Mouse (Mus musculus): ENCODE results near the gene Fndc7. TPM values are rescaled to one million over a fixed set of nuclear protein-coding genes. Genes with fewer than 3 reads are reported as not detected.

Gene Fndc7
- polyA plus RNA-seq, 1 experiment from 2014 or later, result 0.05 TPM

- Histone ChIP-seq H3K27ac (ENCODE audit: low read depth, low read length) (no peak overlapping the region), H3K4me3 (ENCODE audit: low read depth, low read length) (no peak overlapping the region), H3K27me3 (replicated peaks; ENCODE audit: control insufficient read depth, insufficient read depth, low read length) (no peaks in the 10 kb centered on the region), H3K4me2 (replicated peaks; ENCODE audit: low read depth) (no peak overlapping the region), H3K36me3 (ENCODE audit: control insufficient read depth, insufficient read depth) (no peaks in the 10 kb centered on the region), H3K4me1 (replicated peaks; ENCODE audit: control insufficient read depth, insufficient read depth, low read length) (0 out of 2 replicates have a peak, but pooled peaks cover 3% of the 10 kb centered on the region), H3K9ac (ENCODE audit: low read depth, low read length) (no peak overlapping the region), H3K9me3 (ENCODE audit: control insufficient read depth) (no peaks in the 10 kb centered on the region)
- no peak for ATAC-seq
- TF ChIP-seq CTCF (IDR thresholded peaks at IDR 0.05; ENCODE audit: low read depth), result no peak
- 75% methylated on average over 1 of the region's 1 CpGs for WGBS
Observed at GRCm38 (mm10) chr3:108921822-108922221, 32.0 kb upstream of the Fndc7 start.

- Histone ChIP-seq H3K4me3 (ENCODE audit: low read depth, low read length) (no peak overlapping the region), H3K4me1 (replicated peaks; ENCODE audit: control insufficient read depth, insufficient read depth, low read length) (no peaks in the 10 kb centered on the region), H3K9ac (ENCODE audit: low read depth, low read length) (no peak overlapping the region), H3K36me3 (ENCODE audit: control insufficient read depth, insufficient read depth) (no peaks in the 10 kb centered on the region), H3K4me2 (replicated peaks; ENCODE audit: low read depth) (no peak overlapping the region), H3K9me3 (ENCODE audit: control insufficient read depth) (no peaks in the 10 kb centered on the region), H3K27me3 (replicated peaks; ENCODE audit: control insufficient read depth, insufficient read depth, low read length) (no peaks in the 10 kb centered on the region), H3K27ac (ENCODE audit: low read depth, low read length) (peak overlapping the region; percentile 60; the same call in 1 of the 2 replicates)
- ATAC-seq, result peak; percentile 78
- WGBS, result 53% methylated on average over 3 of the region's 3 CpGs
- TF ChIP-seq CTCF (IDR thresholded peaks at IDR 0.05; ENCODE audit: low read depth), result no peak
Observed at GRCm38 (mm10) chr3:108920442-108921070, 30.7 kb upstream of the Fndc7 start.

GRCm38 (mm10) chr3:108918852-108919251 is 29.0 kb upstream of the Fndc7 start:
- no peaks in the 10 kb centered on the region for H3K9me3 ChIP-seq (ENCODE audit: control insufficient read depth)
- no peak overlapping the region for H3K9ac ChIP-seq (ENCODE audit: low read depth, low read length)
- no peak overlapping the region for H3K4me2 ChIP-seq (replicated peaks; ENCODE audit: low read depth)
- no peak overlapping the region for H3K27ac ChIP-seq (ENCODE audit: low read depth, low read length)
- peak; percentile 63 for TF ChIP-seq CTCF (IDR thresholded peaks at IDR 0.05; ENCODE audit: low read depth)
- 30% methylated on average over 1 of the region's 1 CpGs for WGBS
- no peaks in the 10 kb centered on the region for H3K36me3 ChIP-seq (ENCODE audit: control insufficient read depth, insufficient read depth)
- no peaks in the 10 kb centered on the region for H3K4me1 ChIP-seq (replicated peaks; ENCODE audit: control insufficient read depth, insufficient read depth, low read length)
- no peak for ATAC-seq
- no peak overlapping the region for H3K4me3 ChIP-seq (ENCODE audit: low read depth, low read length)
- H3K27me3 ChIP-seq (replicated peaks; ENCODE audit: control insufficient read depth, insufficient read depth, low read length), result no peaks in the 10 kb centered on the region

GRCm38 (mm10) chr3:108917986-108918385 is 28.2 kb upstream of the Fndc7 start:
- no peak overlapping the region for H3K27ac ChIP-seq (ENCODE audit: low read depth, low read length)
- WGBS, result 55% methylated on average over 3 of the region's 3 CpGs
- H3K9me3 ChIP-seq (ENCODE audit: control insufficient read depth), result no peaks in the 10 kb centered on the region

GRCm38 (mm10) chr3:108916857-108917256 is 27.0 kb upstream of the Fndc7 start:
- no peak overlapping the region for H3K27ac ChIP-seq (ENCODE audit: low read depth, low read length)

More at GRCm38 (mm10) chr3:108917986-108918385, 28.2 kb upstream of the Fndc7 start:
- Histone ChIP-seq H3K4me1 (replicated peaks; ENCODE audit: control insufficient read depth, insufficient read depth, low read length) (no peaks in the 10 kb centered on the region), H3K4me3 (ENCODE audit: low read depth, low read length) (no peak overlapping the region), H3K4me2 (replicated peaks; ENCODE audit: low read depth) (no peak overlapping the region), H3K27me3 (replicated peaks; ENCODE audit: control insufficient read depth, insufficient read depth, low read length) (no peaks in the 10 kb centered on the region), H3K36me3 (ENCODE audit: control insufficient read depth, insufficient read depth) (no peaks in the 10 kb centered on the region), H3K9ac (ENCODE audit: low read depth, low read length) (no peak overlapping the region)
- no peak for ATAC-seq
- TF ChIP-seq CTCF (IDR thresholded peaks at IDR 0.05; ENCODE audit: low read depth), result no peak

GRCm38 (mm10) chr3:108915999-108916398 is 26.2 kb upstream of the Fndc7 start:
- Histone ChIP-seq H3K9ac (ENCODE audit: low read depth, low read length) (no peak overlapping the region), H3K4me3 (ENCODE audit: low read depth, low read length) (no peak overlapping the region), H3K4me1 (replicated peaks; ENCODE audit: control insufficient read depth, insufficient read depth, low read length) (no peaks in the 10 kb centered on the region), H3K9me3 (ENCODE audit: control insufficient read depth) (no peaks in the 10 kb centered on the region), H3K36me3 (ENCODE audit: control insufficient read depth, insufficient read depth) (no peaks in the 10 kb centered on the region), H3K27me3 (replicated peaks; ENCODE audit: control insufficient read depth, insufficient read depth, low read length) (no peaks in the 10 kb centered on the region), H3K27ac (ENCODE audit: low read depth, low read length) (no peak overlapping the region), H3K4me2 (replicated peaks; ENCODE audit: low read depth) (no peak overlapping the region)
- ATAC-seq, result no peak
- WGBS, result 79% methylated on average over 1 of the region's 1 CpGs
- no peak for TF ChIP-seq CTCF (IDR thresholded peaks at IDR 0.05; ENCODE audit: low read depth)

More at GRCm38 (mm10) chr3:108916857-108917256, 27.0 kb upstream of the Fndc7 start:
- Histone ChIP-seq H3K27me3 (replicated peaks; ENCODE audit: control insufficient read depth, insufficient read depth, low read length) (no peaks in the 10 kb centered on the region), H3K4me2 (replicated peaks; ENCODE audit: low read depth) (no peak overlapping the region), H3K9me3 (ENCODE audit: control insufficient read depth) (no peaks in the 10 kb centered on the region), H3K4me1 (replicated peaks; ENCODE audit: control insufficient read depth, insufficient read depth, low read length) (no peaks in the 10 kb centered on the region), H3K4me3 (ENCODE audit: low read depth, low read length) (no peak overlapping the region), H3K9ac (ENCODE audit: low read depth, low read length) (no peak overlapping the region), H3K36me3 (ENCODE audit: control insufficient read depth, insufficient read depth) (no peaks in the 10 kb centered on the region)
- no peak for TF ChIP-seq CTCF (IDR thresholded peaks at IDR 0.05; ENCODE audit: low read depth)
- WGBS, result 39% methylated on average over 4 of the region's 4 CpGs
- no peak for ATAC-seq
